Mouse (Mus musculus) cerebellum, postnatal 25 days (tissue): ENCODE results near the gene Ptpn20.
A peak's percentile ranks its signal among the peaks of the same experiment; 100 is the strongest.

Experiments
- DNase-seq, 2 experiments: peaks; one replicate each; pipeline ENCODE4 v3.0.0; 2021; ENCODE audit warnings: mixed read lengths in 2 of 2

Ptpn20 gene

GRCm38 (mm10) chr14:33588951-33589350, at the start of gene Ptpn20:
Ptpn20 (plus strand) TSS chr14:33589207.
- no peak for DNase-seq

DNA sequence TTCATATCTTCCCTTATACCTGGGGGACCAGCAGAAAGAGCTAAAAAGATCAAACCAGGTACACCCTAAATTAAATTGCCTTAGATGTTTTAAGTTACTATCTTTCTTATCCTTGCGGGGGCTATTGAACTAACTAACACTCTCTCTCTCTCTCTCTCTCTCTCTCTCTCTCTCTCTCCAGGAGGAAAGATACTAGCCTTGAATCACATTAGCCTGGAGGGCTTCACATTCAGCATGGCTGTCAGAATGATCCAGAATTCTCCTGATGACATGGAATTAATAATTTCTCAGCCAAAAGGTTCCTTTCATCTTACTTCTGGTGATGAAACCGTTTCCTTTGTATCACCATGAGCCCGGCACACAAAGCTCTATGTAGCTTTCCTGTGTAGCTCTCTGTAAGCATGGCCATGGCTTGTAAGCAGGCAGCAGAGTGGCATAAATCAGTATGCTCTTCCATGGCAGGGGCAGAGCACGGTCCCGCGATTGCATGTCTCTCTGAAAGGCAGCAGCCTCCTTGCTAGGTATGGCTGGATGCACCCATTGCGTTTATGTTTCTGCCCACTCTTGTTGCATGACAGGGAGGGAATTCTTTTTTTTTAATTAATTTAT, 49.3 kb upstream of the Ptpn20 start:
- DNase-seq = no peak

DNA sequence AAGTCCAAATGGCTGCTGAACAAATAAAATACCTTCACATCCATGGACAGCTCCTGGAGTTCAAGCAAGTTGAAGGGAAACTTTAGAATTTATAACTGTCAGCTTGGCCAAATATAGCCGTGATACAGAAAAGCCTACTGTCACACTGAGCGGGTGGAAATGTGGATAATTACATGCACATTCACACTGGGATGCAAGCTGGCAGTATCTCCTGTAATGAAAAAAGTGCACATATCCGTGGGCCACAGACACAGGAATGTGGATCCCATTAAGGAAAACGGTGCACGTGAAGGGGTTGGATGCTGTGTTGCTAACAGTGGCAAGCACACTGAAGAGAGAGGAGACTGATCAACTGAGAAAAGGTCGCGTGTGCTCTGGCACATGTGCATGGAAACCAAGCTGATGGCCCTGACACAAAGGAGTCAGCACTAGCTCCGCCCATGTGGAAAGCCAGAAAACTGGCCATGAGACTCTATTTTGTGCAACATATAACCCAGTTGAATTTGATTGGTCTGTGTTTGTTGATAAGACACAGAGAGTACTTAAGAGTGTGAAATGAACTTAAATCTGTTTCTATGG, 43.4 kb upstream of the Ptpn20 start:
- DNase-seq = no peak

DNA sequence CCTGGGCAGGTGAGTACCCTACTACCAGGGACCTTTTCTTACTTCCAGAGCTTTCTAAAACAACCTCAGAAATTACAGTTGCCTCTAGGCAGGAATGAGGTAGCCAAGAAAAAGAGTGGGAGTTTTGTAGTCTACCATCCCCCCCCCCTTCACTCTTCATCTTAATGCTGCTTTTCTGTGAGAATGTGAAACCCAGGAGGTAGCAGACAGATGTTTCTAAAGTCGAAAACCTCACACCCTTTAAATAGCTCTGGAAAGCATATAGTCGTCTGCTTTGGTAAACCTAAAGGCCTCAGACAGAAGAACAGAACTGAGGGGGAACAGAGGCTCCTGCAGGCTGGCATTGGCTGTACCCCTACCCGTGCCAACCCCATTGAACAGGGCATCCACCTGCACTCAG, 40.4 kb upstream of the Ptpn20 start:
- no peak for DNase-seq

GRCm38 (mm10) chr14:33549856-33550255, 39.2 kb upstream of the Ptpn20 start:
- peak; percentile 73 to 78 for DNase-seq

DNA sequence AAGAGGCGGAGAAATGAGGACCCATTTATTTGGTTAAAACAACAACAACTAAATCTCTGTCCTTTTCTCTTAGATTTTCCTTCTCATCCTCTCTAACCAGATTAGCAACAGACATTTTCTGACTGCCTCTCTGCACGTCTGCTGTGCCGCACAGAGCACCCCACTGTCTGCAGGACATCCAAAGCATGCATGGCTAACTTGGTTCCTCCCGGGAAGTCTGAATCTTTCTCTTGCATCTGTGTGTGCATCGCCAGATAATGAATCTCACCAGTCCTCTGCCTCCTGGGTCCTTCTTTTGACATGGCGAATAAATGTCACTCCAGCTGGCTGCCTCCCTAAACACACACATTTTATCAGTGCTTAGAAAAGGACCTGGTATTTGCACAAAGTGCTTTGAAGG, 18.3 kb upstream of the Ptpn20 start:
- no peak for DNase-seq

- no peak for DNase-seq
Measured at GRCm38 (mm10) chr14:33573643-33574042, 15.4 kb upstream of the Ptpn20 start.

GRCm38 (mm10) chr14:33579771-33580484, 9.1 kb upstream of the Ptpn20 start:
- peak in 1 of 2 experiments; percentile 5 for DNase-seq

DNA sequence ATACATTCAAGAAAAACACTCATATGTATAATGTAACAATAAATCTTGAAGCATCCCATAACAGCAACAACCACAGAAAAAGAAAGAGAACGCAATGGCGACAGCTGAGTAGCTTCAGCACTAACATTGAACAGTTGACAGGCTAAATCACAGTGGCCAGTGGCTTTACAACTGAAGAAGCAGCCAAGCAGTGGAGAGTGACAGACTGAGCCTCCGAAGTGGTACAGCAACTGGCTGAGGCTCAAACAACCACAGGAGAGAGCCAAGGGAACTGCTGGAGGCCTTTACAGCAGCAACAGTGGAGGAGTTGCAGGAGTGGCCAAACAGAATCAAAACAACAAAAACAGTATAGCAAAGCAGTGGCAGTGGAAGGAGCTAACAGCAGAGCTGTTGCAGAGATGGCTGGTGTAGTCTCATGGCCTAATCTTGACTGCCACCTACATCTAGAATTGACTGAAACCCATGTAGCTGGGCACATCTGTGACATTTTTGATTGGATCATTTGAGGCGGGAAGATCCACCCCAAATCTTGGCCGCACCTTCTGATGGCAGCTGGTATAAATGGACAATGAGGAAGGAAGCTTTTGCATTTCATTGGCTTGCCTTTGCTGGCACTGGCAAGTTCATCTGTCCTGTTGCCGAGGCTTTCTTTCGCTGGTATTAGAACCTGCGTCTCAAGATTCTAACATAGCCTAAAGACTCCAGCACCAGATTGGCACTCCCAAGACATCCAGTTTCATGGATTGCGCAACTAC, 9.5 kb downstream of the Ptpn20 start:
- DNase-seq = no peak

- DNase-seq = no peak
Measured at GRCm38 (mm10) chr14:33607431-33607830, 18.4 kb downstream of the Ptpn20 start.

GRCm38 (mm10) chr14:33625036-33625435, 36.0 kb downstream of the Ptpn20 start:
- no peak for DNase-seq

DNA sequence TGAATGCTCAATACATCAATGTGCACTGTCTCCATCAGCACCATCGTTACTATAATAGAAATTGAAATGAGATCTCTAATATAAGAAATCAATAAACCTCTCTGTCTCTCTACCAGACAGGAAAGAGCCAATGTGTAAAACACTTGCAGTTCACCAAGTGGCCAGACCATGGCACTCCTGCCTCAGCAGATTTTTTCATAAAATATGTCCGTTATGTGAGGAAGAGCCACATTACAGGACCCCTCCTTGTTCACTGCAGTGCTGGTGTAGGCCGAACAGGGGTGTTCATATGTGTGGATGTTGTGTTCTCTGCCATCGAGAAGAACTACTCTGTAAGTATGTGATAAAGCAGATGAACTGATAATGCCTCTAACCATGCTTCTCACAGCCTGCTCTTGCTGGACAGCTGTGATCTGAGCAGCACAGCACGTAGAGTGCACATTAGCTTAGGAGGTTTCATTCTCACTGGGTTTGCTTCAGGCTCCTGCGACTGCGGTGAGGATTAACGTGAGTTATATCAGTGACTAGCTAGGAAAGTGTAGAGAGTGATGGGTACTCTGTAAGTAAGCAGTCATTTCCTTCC, 43.9 kb downstream of the Ptpn20 start:
- peak; percentile 17 to 39 for DNase-seq

DNA sequence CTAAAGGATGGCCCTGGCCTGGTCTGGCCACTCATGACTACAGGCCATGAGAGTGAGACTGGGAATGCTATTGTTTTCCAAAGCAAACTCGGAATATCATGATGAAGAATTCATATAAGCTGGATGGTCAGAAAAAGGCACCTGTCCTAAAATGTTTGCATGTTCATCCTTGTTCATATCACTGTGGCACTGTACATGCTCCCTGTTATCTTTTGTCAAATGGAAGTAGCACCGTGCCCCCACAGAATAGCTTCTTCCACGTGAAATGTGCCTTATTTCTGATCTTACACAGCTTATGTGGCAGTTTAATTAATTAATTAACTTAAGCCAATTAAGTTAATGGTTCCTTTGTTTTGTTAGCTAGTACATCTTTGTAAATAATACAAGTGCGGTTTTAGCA, 45.3 kb downstream of the Ptpn20 start:
- no peak for DNase-seq

DNA sequence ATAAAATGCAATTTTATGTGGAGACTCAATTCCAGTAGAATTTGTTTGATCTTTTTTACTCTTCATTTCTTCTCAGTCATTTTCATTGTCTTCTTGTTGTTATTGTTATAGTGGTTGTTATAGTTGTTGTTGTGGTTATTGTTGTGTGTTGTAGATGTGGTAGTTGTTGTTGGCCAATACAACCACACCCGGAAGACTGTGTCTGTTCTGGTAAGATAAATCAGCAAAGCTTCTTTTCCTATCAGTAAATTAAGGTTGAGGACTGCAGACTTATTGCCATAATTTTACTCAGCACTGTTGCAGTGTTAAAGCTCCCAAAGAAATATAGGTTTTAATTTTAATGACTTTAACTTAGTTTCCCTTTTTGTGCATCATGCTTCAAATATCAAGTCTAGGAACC, 45.8 kb downstream of the Ptpn20 start:
- no peak for DNase-seq

GRCm38 (mm10) chr14:33639357-33639756, 50.4 kb downstream of the Ptpn20 start:
- peak in 1 of 2 experiments; percentile 13 for DNase-seq

DNA sequence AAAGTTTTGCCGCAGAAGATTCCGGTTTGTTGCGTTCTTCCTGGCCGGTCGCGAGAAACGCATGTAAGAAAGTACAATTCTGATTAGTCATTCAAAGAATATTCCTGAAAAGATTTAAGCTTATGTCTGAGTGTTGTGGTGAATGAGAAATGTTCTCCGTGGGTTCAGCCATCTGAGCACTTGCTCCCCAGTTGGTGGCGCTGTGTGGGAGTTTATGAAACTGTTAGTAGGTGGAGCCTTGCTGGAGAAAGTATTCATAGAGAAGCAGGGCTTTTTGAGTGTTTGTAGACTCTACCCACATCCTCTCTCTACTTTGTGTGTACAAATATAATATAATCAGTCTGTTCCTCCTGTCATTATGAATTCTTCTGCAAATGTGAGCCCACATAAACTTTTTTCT, 61.7 kb downstream of the Ptpn20 start:
- peak in 1 of 2 experiments; percentile 14 for DNase-seq

DNA sequence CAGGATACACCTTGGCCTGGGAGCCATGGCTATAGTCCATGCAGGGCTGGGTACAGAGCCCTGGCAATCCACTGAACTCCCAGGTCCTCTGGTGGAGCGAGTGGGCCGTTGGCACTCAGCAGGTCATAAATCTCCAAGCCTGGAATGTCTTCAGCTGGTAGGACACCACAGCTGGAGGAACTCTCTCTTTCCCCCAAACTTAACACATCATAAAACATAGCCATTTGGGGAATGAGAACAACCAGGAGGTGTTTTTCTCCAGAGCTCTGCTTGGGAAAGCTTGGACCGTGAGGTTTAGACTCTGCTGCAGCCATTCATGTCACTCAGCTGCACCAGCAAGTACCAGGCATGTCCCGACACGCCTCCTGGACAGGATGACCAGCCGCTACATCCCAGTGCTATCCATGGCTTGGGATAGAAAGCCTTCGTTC, 68.5 kb downstream of the Ptpn20 start:
- DNase-seq = no peak

DNA sequence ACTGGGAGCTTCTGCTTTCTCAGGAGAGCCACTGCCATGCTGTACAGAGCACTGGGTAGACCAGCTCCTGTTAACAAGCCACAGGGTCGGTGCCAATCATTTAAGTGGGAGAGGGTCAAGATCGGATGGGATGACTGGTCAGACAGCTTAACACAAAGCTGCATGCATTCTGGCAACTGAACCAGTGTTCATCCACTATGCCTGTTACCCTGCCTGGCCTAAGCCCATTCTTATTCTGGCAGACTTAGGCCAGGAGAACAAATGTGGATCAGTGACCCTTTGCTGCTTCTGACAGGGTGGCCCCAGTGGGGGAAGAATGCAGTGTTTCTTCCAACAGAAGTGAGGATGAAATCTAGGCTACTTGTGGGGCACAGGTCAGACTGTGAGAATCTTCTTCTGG, 69.3 kb downstream of the Ptpn20 start:
- no peak for DNase-seq

DNA sequence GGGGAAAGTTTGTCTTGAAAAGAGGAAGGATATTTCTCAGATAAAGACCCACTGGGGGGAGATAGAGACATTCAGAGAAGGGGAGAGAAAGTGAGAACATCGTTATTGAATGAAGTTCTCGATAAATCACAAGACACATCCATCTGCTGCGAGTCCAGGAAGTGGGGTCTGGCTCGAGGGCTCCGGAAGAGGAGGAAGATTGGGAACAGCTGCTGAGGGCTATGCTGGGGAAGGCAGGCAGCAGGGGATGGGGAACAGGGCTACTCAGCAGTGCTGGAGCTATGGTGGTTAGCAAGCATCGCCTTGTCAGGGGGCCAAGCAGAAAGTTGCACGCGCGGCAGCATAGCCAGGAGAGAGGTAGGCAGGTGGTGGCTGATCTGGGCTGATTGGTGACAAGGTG, 73.1 kb downstream of the Ptpn20 start:
- DNase-seq = no peak

- DNase-seq = no peak
Measured at GRCm38 (mm10) chr14:33666301-33666700, 77.3 kb downstream of the Ptpn20 start.

- DNase-seq = no peak
Measured at GRCm38 (mm10) chr14:33669891-33670290, 80.9 kb downstream of the Ptpn20 start.

- DNase-seq = peak; percentile 47 to 72
Measured at GRCm38 (mm10) chr14:33673350-33674087, 84.5 kb downstream of the Ptpn20 start.
